Mouse (Mus musculus) testis, adult 2 months (tissue): ENCODE measurements around the gene Pcgf3.

Source experiments
- CTCF ChIP-seq: fragments of 200-500 bp; IDR thresholded peaks from 2 replicates; pipeline ENCODE4 v1.5.1; 2012; ENCODE audit warnings: low read depth, mild to moderate bottlenecking, inconsistent platforms, low read length, moderate library complexity; ENCODE audit not compliant: control insufficient read depth, insufficient read depth, insufficient replicate concordance
- POLR2A ChIP-seq: fragments of 200-500 bp; IDR thresholded peaks from 2 replicates; pipeline ENCODE4 v1.6.1; 2012; ENCODE audit warnings: low read depth, mild to moderate bottlenecking, inconsistent platforms, low read length, moderate library complexity; ENCODE audit not compliant: control insufficient read depth

DNA sequence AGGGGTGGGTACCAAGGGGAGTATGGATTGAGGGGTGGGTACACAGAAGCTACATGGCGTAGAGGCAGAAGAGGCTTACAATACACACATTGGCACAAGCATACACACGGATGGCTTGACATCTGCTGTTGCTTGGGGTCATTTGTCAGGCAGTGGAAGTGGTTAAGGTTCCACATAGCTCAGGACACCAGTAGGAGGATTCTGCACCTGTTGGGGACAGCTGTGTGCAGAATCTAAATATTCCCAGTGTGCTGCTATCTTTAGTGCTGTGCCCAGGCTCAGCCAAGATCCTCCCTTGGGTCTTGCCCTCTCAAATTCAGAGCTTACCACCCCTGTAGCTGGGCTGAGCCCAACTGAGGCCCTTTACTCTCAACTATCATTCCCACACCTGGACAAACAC, 24.9 kb upstream of the Pcgf3 start:
- TF ChIP-seq CTCF (no peak), POLR2A (no peak)
